Mouse (Mus musculus) heart, embryonic 13.5 days (tissue): Measurements from ENCODE around the gene Aldh3a2. TPM values are rescaled to one million over a fixed set of nuclear protein-coding genes. Genes with fewer than 3 reads are reported as not detected.
A peak's percentile ranks its signal among the peaks of the same experiment; 100 is the strongest.
"Not testable (repeated sequence)": the region's sequence is repeated elsewhere in the genome, so short reads cannot be mapped to it uniquely, and the experiment has no call there.

Experiments used
- ATAC-seq: fragments of 200-750 bp; cut with Nextera tagmentation; 2 replicates; pipeline ENCODE4 v1.8.0; 2017; ENCODE audit warnings: moderate TSS enrichment; ENCODE audit not compliant: insufficient number of reproducible peaks, low FRiP score, low TSS enrichment; ENCODE audit errors: extremely low read depth
- H3K27ac ChIP-seq: fragments of 300-500 bp; sonication (generic); replicated peaks from 2 replicates; pipeline ENCODE4 v1.5.1; 2015; ENCODE audit warnings: moderate library complexity, mild to moderate bottlenecking, inconsistent platforms
- H3K27me3 ChIP-seq: fragments of 300-500 bp; sonication (generic); replicated peaks from 2 replicates; pipeline ENCODE4 v1.6.1; 2015; ENCODE audit warnings: mild to moderate bottlenecking, inconsistent platforms
- H3K36me3 ChIP-seq: fragments of 300-500 bp; sonication (generic); 2 replicates; pipeline ENCODE4 v1.6.1; 2015; ENCODE audit warnings: mild to moderate bottlenecking, inconsistent platforms
- H3K4me1 ChIP-seq: fragments of 300-500 bp; sonication (generic); 2 replicates; pipeline ENCODE4 v1.6.1; 2015; ENCODE audit warnings: inconsistent platforms
- H3K4me2 ChIP-seq: fragments of 300-500 bp; sonication (generic); 2 replicates; pipeline ENCODE4 v1.6.1; 2015; ENCODE audit warnings: inconsistent platforms, mild to moderate bottlenecking, moderate library complexity
- H3K4me3 ChIP-seq: fragments of 300-500 bp; sonication (generic); 2 replicates; pipeline ENCODE4 v1.5.1; 2015; ENCODE audit warnings: moderate library complexity, mild to moderate bottlenecking, inconsistent platforms
- H3K9ac ChIP-seq: fragments of 300-500 bp; sonication (generic); 2 replicates; pipeline ENCODE4 v1.6.1; 2015; ENCODE audit warnings: inconsistent platforms, mild to moderate bottlenecking, moderate library complexity
- H3K9me3 ChIP-seq: fragments of 300-500 bp; sonication (generic); 2 replicates; pipeline ENCODE4 v1.6.1; 2016; ENCODE audit warnings: inconsistent platforms
- WGBS: fragments of 180-500 bp; shearing (Covaris S2); methylation state at CpG from one replicate; pipeline ENCODE4 v1.1.7; 2015; ENCODE audit warnings: mixed read lengths; 5-methylcytosine and 5-hydroxymethylcytosine counted together
- polyA plus RNA-seq: library from polyadenylated mRNA; unstranded; fragments of >200 nt; fragmentation: Nextera tagmentation; extraction: Ambion mirVana; gene quantifications from 2 replicates; pipeline ENCODE4 v1.2.1, GENCODE M21; 2015

Gene Aldh3a2
- polyA plus RNA-seq, 1 experiment from 2014 or later, result 26.0 TPM

- no peak overlapping the region for H3K27ac ChIP-seq
- 95% methylated on average over 2 of the region's 2 CpGs for WGBS
- no peaks in the 10 kb centered on the region for H3K4me1 ChIP-seq
- H3K9me3 ChIP-seq, result no peaks in the 10 kb centered on the region
- no peaks in the 10 kb centered on the region for H3K36me3 ChIP-seq
- no peak overlapping the region for H3K4me2 ChIP-seq
- ATAC-seq, result no peak
- H3K9ac ChIP-seq, result no peak overlapping the region
- H3K27me3 ChIP-seq, result peaks cover 14% of the 10 kb centered on the region
- H3K4me3 ChIP-seq, result no peak overlapping the region
Measured at GRCm38 (mm10) chr11:61192779-61193178, 74.5 kb downstream of the Aldh3a2 start.

DNA sequence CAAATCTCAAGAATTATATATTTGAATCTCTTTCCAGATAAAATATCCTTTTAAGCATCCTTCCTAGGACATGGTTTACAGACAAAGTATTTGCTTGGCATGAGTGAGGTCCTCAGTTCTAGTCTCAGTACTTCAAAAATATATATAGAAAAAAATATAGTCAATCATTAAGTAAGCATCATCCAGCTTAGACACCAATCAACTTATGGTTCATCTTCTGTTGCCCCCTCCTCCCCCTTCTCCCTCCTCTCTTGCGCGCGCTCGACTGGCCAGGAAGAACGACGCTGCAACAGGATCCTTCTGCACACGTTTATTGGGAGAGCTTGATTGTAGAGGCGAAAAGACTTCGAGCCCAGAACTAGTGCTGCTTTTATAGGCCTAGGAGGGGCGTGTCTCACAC, 75.1 kb downstream of the Aldh3a2 start:
- H3K36me3 ChIP-seq, H3K9me3 ChIP-seq, H3K4me1 ChIP-seq, H3K4me3 ChIP-seq, H3K4me2 ChIP-seq, H3K9ac ChIP-seq, ATAC-seq, H3K27ac ChIP-seq: not testable (repeated sequence)
- H3K27me3 ChIP-seq, result peaks cover 14% of the 10 kb centered on the region
- WGBS, result 90% methylated on average over 7 of the region's 10 CpGs

- H3K36me3 ChIP-seq, result no peaks in the 10 kb centered on the region
- no peak overlapping the region for H3K9ac ChIP-seq
- no peak overlapping the region for H3K27ac ChIP-seq
- H3K4me2 ChIP-seq, result no peak overlapping the region
- WGBS, result 77% methylated on average over 2 of the region's 2 CpGs
- H3K4me1 ChIP-seq, result no peaks in the 10 kb centered on the region
- H3K4me3 ChIP-seq, result no peak overlapping the region
- peaks cover 14% of the 10 kb centered on the region for H3K27me3 ChIP-seq
- ATAC-seq, result no peak
- 0 out of 2 replicates have a peak, but pooled peaks cover 2% of the 10 kb centered on the region for H3K9me3 ChIP-seq
Measured at GRCm38 (mm10) chr11:61190776-61191175, 76.5 kb downstream of the Aldh3a2 start.

DNA sequence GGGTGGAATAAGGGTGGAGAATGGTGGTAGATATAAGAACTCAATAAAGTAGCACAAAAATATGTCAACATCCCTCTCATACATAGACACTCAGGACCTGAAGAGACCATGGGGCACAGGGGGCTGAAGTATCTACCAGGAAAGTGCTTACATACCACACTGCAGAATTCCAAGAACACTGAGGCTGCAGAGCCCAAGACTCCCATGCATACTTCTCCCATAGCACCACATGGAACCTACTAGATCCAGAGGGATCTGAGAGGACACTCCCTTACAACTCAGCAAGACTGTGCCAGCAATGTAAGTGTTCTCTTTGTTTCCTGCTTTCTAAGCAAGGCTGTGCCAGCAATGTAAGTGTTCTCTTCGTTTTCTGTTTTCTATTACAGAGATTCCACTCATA, 83.4 kb downstream of the Aldh3a2 start:
- no peaks in the 10 kb centered on the region for H3K4me1 ChIP-seq
- ATAC-seq, result no peak
- no peak overlapping the region for H3K4me3 ChIP-seq
- H3K9me3 ChIP-seq, result peaks cover 3% of the 10 kb centered on the region; the same call in 1 of the 2 replicates
- no peak overlapping the region for H3K9ac ChIP-seq
- H3K36me3 ChIP-seq, result no peaks in the 10 kb centered on the region
- no peak overlapping the region for H3K27ac ChIP-seq
- H3K4me2 ChIP-seq, result no peak overlapping the region
- 67% methylated on average over 1 of the region's 1 CpGs for WGBS
- H3K27me3 ChIP-seq, result no peaks in the 10 kb centered on the region

DNA sequence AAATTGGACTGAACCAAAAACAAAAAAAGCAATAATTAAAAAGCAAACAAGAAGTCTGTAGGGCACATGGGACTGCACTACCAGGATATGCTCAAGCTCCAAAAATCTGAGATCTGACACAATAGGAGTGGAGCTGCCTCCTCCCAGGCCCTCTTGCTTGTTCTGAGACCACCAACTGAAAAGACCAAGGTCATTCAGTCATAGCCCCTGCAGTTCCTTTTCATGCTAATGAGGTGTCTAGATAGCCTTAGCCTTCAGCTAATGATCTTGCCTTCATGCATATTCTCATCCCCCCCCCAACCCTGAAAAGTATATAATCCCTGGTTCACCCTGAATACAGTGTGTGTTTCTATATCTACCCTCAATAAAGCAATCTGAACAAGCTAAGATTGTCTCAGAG, 85.6 kb downstream of the Aldh3a2 start:
- Histone ChIP-seq H3K9ac (no peak overlapping the region), H3K4me1 (no peaks in the 10 kb centered on the region), H3K4me3 (no peak overlapping the region), H3K27ac (no peak overlapping the region), H3K9me3 (peaks cover 3% of the 10 kb centered on the region; the same call in 1 of the 2 replicates), H3K36me3 (no peaks in the 10 kb centered on the region), H3K4me2 (no peak overlapping the region), H3K27me3 (no peaks in the 10 kb centered on the region)
- ATAC-seq, result no peak

DNA sequence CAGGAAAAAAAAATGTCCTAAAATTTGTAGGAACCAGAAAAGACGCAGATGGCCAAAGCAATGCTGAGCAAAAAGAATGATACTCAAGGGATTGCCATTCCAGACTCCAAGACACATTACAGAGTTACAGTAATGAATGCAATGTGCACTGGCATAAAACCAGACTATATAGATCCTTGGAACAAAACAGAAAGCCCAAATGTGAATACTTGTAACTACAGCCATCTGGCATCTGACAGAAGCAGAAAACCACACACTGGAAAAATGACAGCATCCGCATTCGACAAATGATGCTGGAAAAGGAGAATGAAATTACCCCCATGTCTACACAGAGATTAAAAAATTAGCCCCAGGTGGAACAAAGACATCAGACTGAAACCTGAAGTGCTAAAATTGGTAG, 86.9 kb downstream of the Aldh3a2 start:
- H3K9me3 ChIP-seq, result no peaks in the 10 kb centered on the region; the same call in 1 of the 2 replicates
- no peak overlapping the region for H3K9ac ChIP-seq
- no peak overlapping the region for H3K4me3 ChIP-seq
- no peak overlapping the region for H3K4me2 ChIP-seq
- ATAC-seq, result no peak
- 85% methylated on average over 3 of the region's 3 CpGs for WGBS
- H3K4me1 ChIP-seq, result peaks cover 4% of the 10 kb centered on the region
- no peak overlapping the region for H3K27ac ChIP-seq
- H3K36me3 ChIP-seq, result no peaks in the 10 kb centered on the region
- H3K27me3 ChIP-seq, result no peaks in the 10 kb centered on the region

DNA sequence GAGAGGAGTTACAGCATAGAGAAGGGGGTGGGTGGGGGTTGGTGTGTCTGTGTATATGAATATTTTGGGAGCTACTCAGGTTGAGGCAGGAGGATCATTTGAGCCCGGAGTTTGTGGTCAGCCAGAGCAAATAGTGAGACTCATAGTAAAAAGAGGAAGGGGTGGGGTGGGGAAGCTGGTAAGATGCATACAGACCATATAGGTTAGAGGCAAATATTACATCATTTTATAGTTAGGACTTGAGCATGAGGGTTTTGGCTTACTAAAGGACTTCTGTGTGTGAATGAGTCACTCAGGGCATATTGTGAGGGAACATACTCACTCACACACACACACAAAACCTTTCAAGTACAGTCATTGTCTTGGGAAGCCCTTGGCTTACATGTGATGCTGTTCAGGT, 90.9 kb downstream of the Aldh3a2 start:
- peaks cover 28% of the 10 kb centered on the region for H3K4me1 ChIP-seq
- WGBS, result 82% methylated on average over 1 of the region's 1 CpGs
- no peak for ATAC-seq

GRCm38 (mm10) chr11:61175778-61176177, 91.5 kb downstream of the Aldh3a2 start:
- H3K9ac ChIP-seq, result no peak overlapping the region
- H3K27ac ChIP-seq, result 0 out of 2 replicates have a peak overlapping the region, but pooled peaks have one; percentile 78
- H3K4me2 ChIP-seq, result peak overlapping the region; percentile 69
- H3K27me3 ChIP-seq, result no peaks in the 10 kb centered on the region
- H3K4me3 ChIP-seq, result peak overlapping the region; percentile 100
- no peaks in the 10 kb centered on the region for H3K9me3 ChIP-seq
- ATAC-seq, result no peak
- 70% methylated on average over 5 of the region's 5 CpGs for WGBS
- H3K36me3 ChIP-seq, result no peaks in the 10 kb centered on the region
- peaks cover 33% of the 10 kb centered on the region for H3K4me1 ChIP-seq

More for the DNA sequence above, 90.9 kb downstream of the Aldh3a2 start:
- H3K27ac ChIP-seq, result no peak overlapping the region
- H3K36me3 ChIP-seq, result no peaks in the 10 kb centered on the region
- H3K9me3 ChIP-seq, result no peaks in the 10 kb centered on the region
- H3K4me3 ChIP-seq, result no peak overlapping the region
- no peaks in the 10 kb centered on the region for H3K27me3 ChIP-seq
- H3K9ac ChIP-seq, result no peak overlapping the region
- no peak overlapping the region for H3K4me2 ChIP-seq

GRCm38 (mm10) chr11:61174821-61175658, 92.2 kb downstream of the Aldh3a2 start, which contains the start of gene Usp22:
TSS of gene Usp22 (minus strand) at chr11:61175055.
- peak; percentile 97 for ATAC-seq
- under 1% methylated on average over 69 of the region's 69 CpGs for WGBS
- peak within 1 kb of the TSS; percentile 100 for H3K4me3 ChIP-seq
- H3K9ac ChIP-seq, result peak within 1 kb of the TSS; percentile 99
- no peaks in the 10 kb centered on the region for H3K9me3 ChIP-seq
- peak within 1 kb of the TSS; percentile 85 for H3K4me2 ChIP-seq
- H3K27ac ChIP-seq, result peak within 1 kb of the TSS; percentile 99
- H3K4me1 ChIP-seq, result peaks cover 40% of the 10 kb centered on the region
- H3K27me3 ChIP-seq, result no peaks in the 10 kb centered on the region
- no peaks in the 10 kb centered on the region for H3K36me3 ChIP-seq

- H3K36me3 ChIP-seq, result no peaks in the 10 kb centered on the region
- H3K27ac ChIP-seq, result peak overlapping the region; percentile 99
- H3K27me3 ChIP-seq, result no peaks in the 10 kb centered on the region
- peak; percentile 7 for ATAC-seq
- WGBS, result 0% methylated on average over 28 of the region's 28 CpGs
- H3K9me3 ChIP-seq, result no peaks in the 10 kb centered on the region
- H3K9ac ChIP-seq, result peak overlapping the region; percentile 99
- peak overlapping the region; percentile 85 for H3K4me2 ChIP-seq
- peak overlapping the region; percentile 100 for H3K4me3 ChIP-seq
- peaks cover 45% of the 10 kb centered on the region for H3K4me1 ChIP-seq
Measured at GRCm38 (mm10) chr11:61174291-61174820, 92.9 kb downstream of the Aldh3a2 start.

DNA sequence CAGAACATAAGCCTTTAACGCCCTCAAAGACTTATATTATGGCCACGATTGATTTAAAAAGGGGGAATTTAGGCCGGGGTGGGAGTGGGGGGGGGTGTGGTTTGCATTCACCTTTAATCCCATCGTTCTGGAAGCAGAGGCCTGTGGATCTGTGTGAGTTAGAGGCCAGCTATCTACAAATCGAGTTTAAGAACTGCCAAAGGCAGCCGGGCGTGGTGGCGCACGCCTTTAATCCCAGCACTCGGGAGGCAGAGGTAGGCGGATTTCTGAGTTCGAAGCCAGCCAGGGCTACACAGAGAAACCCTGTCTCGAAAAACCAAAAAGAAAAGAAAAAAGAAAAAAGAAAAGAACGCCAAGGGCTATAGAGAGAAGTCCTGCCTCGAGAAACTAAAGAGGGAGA, 93.8 kb downstream of the Aldh3a2 start:
- Histone ChIP-seq H3K4me2 (peak overlapping the region; percentile 85), H3K4me3 (peak overlapping the region; percentile 100), H3K9ac (peak overlapping the region; percentile 99), H3K4me1 (peaks cover 54% of the 10 kb centered on the region)
- not testable (repeated sequence) for ATAC-seq, H3K27ac ChIP-seq, H3K27me3 ChIP-seq, H3K36me3 ChIP-seq, H3K9me3 ChIP-seq
- 33% methylated on average over 15 of the region's 15 CpGs for WGBS
